Mouse (Mus musculus) forelimb bud, embryonic 11.5 days (tissue): ENCODE results near the gene Olfr1246.
"Not testable (repeated sequence)": the region's sequence is repeated elsewhere in the genome, so short reads cannot be mapped to it uniquely, and the experiment has no call there.

Experiments
- DNase-seq: peaks from one replicate; pipeline ENCODE4 v3.0.0-alpha.2; 2012; ENCODE audit warnings: low read depth, low spot score

Olfr1246 gene

DNA sequence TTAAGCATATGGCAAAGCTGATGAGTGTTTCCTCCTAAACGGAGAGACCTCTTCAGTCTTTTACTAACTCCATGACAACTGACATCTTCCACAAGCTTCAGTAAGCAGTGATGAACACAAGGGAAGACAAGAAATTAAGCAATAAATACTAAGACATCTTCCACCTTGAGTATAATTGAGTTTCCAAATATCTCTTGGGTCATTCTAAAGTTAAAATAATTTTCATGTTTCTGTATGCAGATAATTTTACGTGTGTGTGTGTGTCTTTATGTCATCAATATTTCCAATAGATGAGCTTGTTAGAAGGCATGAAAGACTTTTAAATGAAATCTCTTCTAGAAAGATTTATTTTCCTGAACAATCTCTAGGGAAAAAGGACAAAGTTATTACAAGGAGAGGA lies at the start of gene Olfr1246:
Olfr1246 (minus strand) TSS at position 101 of the 400 bp plus-strand sequence.
- no peak for DNase-seq

GRCm38 (mm10) chr2:89634883-89635282 lies 41.9 kb upstream of the Olfr1246 start, which contains the start of gene Olfr1249:
TSS of gene Olfr1249 (minus strand) at chr2:89634983.
- no peak for DNase-seq

GRCm38 (mm10) chr2:89618145-89618544 lies 25.2 kb upstream of the Olfr1246 start, which contains the start of gene Olfr1248:
TSS of gene Olfr1248 (minus strand) at chr2:89618245.
- DNase-seq = not testable (repeated sequence)

DNA sequence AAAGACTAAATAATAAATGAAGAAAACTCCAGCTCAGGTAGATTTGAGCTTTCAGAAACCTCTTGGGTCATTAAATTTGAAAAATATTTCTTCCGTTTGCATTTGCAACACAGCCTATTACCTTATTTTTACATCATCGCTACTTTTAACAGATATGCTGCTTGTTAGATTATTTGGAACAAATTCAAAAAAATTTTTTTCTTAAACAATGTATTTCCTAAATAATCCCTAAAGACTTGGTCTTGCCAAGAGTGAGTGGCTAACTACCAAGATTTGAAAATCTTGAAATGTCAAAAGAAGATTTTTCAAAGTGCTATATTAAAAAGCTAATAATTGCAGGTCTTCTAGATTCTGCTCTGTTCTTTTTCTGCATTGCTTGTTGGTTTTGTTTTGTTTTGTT lies 21.1 kb upstream of the Olfr1246 start, which contains the start of gene Olfr1247:
Olfr1247 (minus strand) TSS at position 101 of the 400 bp plus-strand sequence.
- no peak for DNase-seq

GRCm38 (mm10) chr2:89578347-89578746 lies 14.6 kb downstream of the Olfr1246 start, which contains the start of gene Olfr1245:
TSS of gene Olfr1245 (minus strand) at chr2:89578447.
- DNase-seq = no peak

GRCm38 (mm10) chr2:89562706-89563105 lies 30.3 kb downstream of the Olfr1246 start:
- DNase-seq = not testable (repeated sequence)

DNA sequence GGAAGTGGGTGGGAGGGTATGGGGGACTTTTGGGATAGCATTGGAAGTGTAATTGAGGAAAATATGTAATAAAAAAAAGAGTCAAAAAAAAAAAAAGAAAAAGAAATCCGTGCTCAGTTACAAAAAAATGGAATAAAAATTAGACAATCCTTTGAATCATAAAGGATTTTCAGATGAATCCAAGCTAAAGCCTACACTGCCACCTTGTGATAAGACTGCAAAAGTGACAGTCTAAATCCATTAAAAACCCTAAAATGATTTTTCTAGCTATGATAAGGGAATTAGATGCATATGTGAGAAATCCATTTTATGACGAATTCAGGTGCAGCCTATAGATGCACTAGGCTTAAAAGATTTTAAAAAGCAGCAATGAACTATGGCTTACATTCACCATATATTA lies 48.4 kb downstream of the Olfr1246 start:
- no peak for DNase-seq

GRCm38 (mm10) chr2:89539923-89540322 lies 53.0 kb downstream of the Olfr1246 start:
- DNase-seq = no peak
